Mouse (Mus musculus): ENCODE measurements around the gene Nucks1.

DNA sequence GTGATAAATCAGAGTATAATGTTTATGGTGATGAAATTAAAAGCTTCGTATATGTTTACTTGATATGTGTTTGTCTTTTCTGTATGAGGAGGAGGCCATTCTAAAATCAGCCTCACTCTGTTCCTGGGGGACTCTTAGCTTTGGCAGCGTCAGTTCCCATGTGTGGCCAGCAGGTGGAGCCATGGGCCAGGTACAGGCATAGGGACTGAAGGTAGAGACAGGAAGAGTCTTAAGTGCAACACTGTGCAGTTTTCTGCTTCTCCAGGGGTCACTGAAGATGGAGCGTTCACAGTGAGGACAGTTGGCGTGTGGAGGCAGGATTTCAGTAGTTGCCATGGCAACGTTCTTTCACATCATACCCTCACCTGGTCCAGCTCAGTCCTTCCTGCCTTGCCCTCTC is 72.6 kb downstream of the Nucks1 start:
- TF ChIP-seq CTCF (IDR thresholded peaks at IDR 0.05; ENCODE audit: extremely low read depth, insufficient read depth, low read length) (peak; percentile 97), POLR2A (IDR thresholded peaks at IDR 0.05; ENCODE audit: extremely low read depth, insufficient read depth, low read length) (no peak)
